Mouse (Mus musculus): ENCODE measurements at regions not wholly inside any gene's neighbourhood (a gene's known extent, or its start where the extent isn't known, plus 50 kb on each side); places are given as distances from the start of the nearest gene placed in this dataset.

DNA sequence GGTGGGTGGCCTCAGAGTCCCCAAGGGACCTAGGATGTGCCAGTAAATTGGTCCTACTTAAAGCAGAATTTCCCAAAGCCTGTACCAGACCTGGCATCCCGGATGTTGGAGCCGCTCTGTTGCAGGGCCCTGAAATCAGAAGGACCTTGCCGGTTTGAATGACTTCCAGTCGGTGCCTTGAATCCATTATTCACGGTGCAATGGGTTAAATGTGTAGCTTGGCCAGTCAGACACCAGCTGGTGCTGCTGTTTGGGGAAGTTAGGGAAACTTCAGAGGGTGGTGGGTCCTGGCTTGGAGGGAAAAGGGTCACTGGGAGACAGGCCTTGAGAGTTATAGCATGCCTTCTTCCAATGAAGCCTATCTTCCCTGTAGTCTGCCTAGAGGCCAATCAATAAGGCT, 135.5 kb upstream of the Tbx3 start:
- DNase-seq, result no peak

DNA sequence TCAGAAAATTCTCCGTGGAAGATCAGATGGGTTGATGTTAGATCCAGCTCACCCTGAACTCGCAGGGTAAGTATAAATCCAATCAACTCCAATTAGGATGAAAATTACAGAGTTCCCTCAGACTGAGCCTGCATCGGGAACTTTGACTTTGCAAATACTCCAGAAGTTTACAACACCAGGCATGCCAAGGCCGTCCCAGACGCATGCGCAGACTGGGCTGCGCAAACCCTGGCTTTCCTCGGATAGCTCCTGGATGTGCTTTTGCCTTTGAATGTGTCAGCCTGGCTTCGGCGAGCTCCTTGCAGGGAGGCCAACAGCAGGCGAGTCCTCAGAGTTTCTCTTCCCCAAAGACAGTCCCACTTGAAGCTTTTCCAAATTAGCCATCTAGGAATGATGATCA, 127.6 kb upstream of the Tbx3 start:
- no peak for DNase-seq

DNA sequence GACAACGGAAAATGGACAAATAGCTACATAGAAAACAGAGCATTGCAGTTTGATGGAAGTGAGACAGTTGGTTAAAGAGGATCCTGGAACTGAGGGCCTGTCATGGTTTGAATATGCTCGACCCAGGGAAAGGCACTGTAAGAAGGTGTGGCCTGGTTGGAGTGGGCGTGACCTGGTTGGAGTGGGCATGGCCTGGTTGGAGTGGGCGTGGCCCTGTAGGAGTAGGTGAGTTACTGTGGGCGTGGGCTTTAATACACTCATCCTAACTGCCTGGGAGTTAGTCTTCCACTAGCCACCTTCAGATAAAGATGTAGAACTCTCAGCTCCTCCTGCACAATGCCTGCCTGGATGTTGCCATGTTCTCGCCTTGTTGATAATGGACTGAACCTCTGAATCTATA, 126.8 kb upstream of the Tbx3 start:
- DNase-seq, result no peak

DNA sequence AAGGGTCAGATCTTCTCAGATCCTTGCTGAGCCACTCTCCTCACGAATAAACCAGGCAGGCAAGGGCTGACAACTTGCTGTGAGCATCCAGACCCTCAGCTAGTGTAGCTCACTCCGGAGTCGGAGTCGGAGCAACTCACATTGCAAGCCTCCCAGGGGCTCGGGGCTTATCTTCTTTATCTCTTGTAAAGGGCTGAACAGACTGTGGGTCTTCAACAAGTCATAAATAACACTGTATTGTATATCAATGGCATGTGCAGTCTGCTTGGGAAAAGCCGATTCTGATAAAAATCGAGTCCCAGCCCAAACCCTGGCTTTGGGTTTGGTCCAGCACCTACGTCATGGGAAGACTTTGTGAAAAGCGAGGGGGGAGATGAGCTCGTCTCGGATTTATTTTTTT, 125.8 kb upstream of the Tbx3 start:
- DNase-seq, result no peak

DNA sequence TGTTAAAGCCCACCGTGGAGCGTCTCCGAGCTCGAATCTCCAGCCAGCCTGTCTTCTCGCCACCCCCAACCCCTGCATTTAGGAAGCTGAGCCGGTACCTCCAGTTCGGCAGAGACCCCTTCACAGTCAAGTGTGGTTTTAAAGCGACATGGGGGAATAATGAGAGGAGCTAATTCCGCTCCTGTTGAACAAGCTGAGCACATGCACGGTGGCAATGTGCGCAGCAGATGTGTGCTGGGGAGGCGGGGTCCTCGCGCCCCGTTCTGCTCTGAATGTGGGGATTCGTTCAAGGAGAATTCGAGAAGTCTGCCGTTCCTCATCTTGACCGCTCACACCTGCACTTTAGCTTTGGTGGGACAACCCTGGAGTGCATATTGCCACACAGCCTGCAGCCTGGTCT, 123.4 kb upstream of the Tbx3 start:
- DNase-seq, result no peak

DNA sequence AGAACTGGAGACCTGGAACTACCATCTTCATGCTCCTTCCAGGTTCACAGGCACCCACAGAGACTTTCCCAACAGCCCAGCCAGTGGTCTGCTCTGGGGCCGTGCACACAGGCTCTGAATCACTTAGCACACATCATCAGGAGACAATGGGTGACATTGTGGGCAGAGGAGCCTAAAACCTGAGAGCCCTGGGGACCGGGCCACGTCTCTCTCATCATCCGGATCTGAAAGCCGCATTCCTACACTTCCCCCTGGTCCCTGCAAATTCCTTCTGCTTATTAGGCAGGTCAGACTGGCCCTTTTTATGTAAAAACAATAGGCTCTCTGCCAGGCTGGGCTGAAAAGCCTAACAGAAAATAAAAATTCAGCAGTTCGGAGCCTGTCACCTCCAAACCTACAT, 119.6 kb upstream of the Tbx3 start:
- DNase-seq, result no peak

DNA sequence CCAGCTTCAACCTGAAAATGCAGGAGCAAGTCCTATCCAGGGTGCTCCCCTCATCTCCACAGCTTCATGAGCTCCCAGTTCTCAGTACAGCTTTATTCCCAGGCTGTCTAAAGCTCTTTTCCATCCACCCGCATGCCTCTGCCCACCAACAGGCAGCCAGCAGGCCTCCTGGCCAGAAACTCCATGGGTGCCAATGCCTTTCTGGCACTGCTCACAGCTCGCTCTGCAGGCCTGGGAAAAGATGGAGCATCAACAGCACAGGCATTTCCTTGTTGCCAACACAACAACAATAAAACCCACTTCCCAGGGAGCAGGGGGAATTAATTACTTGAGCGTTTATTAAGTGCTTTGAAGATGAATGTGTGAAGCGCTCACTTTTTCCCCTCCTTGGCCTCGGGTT, 117.0 kb upstream of the Tbx3 start:
- peak; percentile 6 to 11 for DNase-seq

DNA sequence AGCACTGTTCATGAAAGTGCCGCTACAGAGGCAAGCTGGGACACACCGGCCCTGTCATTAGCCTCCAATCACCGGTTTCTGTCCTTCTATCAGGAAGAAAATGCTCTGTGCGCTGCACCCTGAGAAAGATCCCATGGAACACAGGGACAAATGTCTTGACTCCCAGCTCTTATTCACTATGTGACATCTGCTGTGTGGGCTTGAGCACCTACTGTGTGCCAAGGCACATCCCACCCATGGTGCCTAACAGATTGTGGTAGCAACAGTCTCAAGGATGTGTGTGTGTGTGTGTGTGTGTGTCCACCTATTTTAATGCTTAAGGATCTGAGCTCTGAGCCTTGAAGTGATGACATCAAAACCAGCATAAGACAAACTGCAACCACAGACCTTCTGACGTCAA, 113.4 kb upstream of the Tbx3 start:
- DNase-seq, result no peak

DNA sequence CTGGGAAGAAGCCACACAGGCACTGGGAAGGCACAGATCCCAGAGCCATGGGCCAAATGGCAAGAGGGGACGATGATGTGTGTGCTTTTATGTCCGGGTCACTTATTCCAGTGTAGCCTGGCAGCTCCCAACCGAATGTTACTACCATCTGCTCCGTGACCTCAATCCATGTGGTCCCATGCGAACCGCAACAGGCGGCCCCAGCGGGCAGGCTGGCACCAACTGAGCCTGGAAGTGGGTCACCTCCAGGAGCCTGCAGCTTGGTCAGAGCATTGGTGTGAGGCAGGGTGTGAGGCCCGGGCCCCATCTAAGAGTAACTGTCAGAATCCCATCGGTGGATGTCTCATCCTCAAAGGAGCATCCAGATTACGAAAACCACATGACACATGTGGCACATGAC, 110.8 kb upstream of the Tbx3 start:
- peak; percentile 31 for DNase-seq

DNA sequence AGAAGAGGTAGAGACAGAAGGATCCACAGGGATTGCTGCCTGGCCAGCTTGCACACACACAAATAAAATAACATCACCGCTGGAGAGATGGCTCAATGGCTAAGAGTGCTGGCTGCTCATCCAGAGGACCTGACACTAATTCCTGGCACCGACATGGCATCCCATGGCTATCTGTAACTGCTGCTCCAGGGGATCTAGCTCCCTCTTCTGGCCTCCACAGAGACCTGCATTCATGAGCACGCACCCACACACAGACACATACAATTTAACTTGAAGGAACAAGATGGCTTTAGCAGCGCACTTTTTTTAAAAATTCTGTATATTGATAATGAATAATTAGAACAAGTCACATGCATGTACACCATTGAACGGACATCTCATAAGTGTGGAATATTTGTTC, 110.1 kb upstream of the Tbx3 start:
- no peak for DNase-seq

DNA sequence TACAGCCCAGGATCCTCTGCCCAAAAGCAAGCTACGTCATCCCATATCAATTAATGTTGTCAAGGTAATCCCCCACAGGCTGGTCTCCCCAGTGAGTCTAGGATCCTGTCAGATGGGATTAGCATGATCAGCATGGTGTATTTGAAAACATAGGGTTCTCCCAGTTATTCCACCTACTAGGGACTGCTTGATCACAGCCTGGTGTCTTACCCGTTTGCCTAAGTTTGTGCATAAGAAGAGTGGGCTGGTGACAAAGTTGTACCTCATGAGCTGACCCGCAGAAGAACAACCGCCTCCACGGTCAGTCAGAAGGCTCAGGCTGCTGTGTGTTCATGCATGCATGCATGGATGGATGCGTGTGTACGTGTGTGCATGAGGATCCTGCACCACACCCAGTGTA, 108.9 kb upstream of the Tbx3 start:
- DNase-seq, result no peak

DNA sequence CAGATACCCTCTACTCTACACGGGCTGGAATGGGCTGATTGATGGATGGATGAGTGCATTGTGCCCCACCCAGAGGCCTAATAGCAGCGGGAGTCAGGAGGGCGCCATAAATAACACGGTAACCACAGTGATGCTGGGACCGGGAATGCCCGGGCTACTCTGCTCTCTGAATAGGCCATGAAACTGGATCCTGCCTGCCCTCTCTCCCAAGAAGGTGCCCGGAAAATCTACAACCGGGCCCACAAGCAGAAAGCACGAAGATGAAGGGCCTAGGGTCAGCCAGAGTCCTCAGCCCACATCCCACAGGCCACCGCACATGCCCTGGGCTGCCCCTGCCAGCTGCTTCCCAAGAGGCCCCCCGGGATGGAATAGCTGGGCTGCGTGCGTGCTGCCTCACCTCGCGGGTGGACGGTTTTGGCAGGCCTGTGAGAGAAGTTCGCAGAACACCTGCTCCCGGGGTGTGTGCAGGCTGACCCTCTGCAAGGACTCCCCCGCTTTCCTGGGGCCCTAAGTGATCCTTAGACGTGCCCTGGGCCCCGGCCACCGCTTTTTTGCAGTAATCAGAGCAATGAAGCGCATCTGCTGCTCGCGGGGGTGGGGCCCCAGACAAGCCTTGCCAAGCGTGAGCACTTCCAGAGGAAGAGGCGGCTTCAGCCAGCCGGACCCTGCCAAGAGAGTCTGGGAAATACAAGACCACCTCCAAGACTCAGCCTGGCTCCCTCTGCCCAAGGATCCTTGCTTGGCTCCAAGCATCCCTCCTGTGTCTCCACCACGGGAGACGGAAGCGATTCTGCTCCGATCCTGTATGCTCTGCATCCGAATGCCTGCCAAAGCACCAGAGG, 106.7 kb upstream of the Tbx3 start:
- no peak for DNase-seq

DNA sequence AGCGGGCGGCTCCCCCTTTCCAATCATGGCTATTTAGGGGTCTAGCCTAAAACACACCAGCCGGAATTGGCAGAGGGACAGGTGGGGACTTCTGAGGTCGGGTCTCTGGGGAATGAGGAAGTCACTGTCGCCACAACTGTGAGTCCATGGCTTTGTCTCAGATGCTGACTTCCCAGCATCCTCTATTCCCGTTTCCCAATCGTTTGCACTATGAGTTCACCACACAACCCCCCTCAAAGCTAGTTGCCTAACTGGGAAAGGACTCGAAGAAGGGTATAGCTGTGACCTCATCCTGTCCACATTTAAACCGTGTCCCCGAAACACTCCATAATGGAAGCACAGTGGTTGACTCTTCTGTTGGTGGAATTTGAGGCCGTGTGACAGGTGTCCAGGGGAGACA, 102.8 kb upstream of the Tbx3 start:
- no peak for DNase-seq

DNA sequence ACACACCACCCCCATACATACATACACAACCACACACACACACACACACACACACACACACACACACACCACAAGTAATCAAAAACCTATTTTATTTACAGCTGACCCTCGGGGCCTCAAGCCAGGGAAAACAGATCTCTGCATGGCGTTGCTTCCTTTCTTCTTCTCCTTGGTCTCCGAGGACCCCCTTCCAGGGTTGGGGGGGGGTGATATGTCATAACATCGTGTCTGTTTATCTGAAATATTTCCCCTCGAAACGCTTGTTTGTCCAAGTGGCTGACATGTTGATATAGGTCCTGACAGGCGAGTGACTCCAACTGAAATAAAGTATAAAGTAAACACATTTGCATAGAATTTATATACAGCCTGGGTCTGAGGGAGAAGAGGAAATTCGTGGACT, 100.4 kb upstream of the Tbx3 start:
- DNase-seq, result no peak

DNA sequence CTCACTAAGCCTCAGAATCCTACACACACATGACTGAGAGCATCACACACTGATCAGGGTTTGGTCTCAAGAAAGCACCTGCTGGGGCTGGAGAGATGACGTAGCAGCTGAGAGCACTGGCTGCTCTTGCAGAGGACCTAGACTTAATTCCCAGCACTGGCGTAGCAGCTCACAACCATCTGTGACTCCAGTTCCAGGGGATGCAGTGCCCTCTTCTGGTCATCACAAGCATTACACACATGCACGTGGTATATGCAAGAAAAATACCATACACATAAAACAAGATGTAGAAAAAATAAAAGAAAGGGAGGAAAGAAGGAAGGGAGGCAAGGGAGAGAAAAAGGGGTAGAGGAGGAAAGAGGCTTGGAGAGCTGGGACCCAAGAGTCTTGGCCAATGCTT, 98.8 kb upstream of the Tbx3 start:
- DNase-seq, result no peak

DNA sequence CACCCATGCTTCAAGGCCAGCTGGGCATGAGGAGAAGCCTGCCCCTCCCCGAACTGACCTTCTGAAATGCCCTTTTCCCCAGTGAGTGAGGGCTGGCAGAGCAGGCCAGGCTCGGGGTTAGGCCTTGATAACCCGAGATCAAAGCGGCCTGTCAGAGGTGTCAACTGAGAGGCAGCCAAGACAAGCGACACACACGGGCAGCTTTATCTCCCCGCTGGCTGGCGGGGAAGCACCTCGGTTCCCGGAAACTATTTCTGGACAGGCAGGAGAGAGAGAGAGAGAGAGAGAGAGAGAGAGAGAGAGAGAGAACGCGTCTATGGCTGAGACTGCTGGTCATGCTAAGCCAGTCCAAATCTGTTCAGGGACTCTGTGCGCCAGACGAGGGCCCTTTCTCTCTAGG, 95.3 kb upstream of the Tbx3 start:
- no peak for DNase-seq

DNA sequence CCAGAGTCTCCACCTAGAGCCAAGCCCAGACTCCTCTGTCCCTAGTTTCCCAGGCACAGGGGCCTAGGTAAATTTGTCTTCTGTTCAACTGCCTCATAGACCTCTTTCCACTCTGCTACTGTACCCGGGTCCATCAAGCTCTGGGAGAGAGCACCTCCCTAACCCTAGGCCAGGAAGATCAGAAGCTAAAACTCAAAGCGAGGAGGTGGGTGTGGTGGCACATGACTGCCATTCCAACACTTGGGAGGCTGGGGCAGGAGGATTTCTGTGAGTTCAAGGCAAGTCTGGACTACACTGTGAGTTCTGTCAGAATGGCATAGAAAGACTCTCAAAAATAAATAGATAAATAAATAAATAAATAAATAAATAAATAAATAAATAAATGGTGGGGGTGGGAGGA, 91.2 kb upstream of the Tbx3 start:
- DNase-seq, result no peak

DNA sequence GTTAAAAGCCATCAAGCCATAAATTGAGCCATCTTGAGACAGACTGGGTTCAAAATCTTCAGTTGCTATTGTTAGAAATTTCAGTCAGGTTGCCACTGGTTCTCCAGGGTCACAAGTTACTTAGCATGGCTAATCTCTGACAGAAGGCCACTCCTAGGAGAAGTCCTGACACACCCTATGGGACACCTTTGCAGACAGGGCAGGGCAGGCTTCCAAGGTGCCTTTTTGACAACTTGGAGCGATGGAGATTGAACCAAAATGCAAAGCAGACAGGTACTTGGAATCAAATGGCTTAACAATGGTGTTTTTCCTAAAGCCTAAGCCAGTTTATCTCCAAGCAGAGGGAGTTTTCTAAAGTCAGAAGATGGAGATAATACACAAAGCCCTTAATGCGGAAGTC, 90.7 kb upstream of the Tbx3 start:
- DNase-seq, result no peak

DNA sequence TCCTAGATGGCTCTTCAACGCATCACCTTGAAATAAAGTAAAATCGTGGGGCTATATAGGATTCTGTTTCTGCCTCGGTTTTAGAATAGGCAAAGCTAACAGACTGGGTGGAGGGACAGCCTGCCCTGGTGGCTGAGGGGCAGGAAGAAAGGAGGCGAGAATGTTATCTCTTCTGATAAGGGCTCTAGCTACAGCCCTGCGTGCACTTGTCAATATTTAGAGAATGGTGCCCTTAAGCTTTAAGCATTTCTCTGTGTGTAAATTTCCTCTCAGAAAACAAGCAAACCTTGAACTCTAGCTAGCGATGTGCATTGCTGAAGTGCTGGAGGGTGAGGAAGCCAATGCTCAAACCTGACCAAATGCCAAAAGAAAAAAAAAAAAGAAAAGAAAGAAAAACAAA, 90.1 kb upstream of the Tbx3 start:
- DNase-seq, result no peak

DNA sequence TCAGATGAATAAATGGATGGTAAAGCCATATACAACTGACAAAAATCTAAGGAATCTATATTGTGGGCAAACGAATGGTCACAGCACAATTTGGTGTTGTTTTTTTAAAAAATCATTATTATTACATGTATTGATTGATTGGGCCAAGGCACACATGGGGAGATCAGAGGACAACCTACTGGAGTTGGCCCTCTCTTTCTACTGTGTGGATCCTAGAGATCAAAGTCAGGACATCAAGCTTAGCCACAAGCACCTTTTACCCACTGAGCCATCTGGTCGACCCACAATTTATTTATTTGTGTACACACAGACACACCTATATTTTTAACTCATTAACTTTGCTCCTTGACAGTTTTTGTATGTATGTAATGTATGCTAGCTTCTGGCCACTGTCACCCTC, 89.7 kb upstream of the Tbx3 start:
- DNase-seq, result no peak

DNA sequence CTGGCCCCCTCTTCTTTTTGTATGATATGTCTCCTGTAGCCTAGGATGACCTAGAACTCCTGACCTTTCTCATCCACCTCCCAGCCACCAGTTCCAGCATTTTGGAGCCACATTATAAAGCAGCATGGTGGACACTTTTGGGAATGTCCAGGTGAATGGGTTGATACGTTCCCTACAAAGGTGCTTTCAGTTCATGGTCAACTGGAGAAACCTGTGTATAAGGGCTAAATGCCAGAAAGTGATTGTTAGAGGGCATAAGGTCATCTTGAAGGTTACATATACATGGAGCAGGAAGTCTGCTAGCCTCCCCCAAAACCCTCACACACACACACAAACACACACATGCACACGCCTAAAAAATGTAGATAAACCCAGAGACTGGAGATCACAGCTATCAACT, 86.1 kb upstream of the Tbx3 start:
- no peak for DNase-seq

DNA sequence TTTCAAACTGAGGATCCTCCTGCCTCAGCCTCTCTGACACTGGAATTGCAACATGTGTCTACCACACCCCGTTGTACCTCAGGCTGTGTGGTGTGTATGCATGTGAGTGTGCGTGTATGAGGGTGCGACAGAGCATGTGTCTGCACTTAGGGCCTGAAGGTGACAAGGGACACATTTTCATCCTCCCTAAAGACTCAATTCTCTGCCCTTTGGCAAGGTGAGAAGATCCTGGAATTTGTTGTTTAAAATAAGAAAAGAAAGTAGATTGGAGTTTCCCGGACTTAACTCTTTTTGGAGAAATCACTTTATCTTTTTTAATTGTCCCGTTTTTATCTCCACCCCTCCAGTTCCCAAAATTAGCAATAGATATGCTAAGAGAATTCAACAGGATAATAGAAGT, 85.6 kb upstream of the Tbx3 start:
- no peak for DNase-seq

DNA sequence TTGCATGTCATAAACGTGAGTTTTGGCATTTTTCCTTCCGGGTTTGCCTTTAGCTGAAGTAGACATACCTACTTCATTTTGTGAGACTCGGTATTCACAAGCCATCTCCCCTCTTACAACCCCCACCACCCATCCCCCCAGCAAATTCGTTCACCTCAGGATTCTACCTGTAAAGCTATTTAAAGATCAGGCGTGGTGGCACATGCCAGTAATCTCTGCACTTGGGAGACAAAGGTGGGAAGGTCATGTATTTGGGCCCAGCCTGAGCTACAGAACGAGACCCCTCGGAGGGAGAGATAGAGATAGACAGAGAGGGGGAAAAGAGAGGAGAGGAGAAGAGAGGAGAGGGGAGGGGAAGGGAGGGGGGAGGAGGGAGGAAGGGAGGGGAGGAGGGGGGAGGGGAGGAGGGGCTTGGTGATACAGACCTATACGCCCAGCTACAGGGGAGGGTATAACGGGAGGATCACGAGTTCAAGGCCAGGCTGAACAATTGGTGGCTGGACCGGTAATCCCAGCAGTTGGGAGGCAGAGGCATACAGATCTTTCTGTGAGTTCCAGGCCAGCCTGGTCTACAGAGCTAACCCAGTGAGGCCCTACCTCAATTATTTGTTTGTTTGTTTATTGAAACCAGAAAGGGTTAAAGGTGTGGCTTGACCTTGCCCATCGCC, 83.9 kb upstream of the Tbx3 start:
- DNase-seq, result no peak

DNA sequence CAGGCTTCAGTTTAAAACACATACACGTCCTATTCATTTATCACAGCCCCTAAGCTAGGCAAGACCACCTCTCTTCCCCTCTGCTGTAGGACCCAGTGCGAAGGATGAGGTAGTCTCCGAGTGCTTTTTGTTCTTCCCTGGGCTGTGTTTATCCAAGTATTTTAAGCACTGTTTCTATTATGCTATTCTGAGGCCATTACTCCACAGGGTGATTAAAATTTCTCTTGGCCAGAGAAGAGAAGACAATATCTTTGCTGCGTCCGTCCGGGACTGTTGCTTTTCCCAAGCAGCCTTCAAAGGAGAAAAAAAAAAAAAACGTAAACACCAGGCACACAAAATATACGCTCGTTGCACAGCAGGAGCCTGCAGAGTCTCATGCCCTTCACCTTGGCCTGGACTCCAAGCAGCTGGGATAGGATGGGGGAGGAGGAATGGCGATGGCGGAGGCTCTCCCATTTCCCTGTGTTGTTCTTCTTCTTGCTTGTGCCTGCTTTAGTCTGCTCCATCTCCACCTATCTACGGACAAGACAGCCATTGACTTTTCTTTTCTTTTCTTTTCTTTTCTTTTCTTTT, 83.1 kb upstream of the Tbx3 start:
- no peak for DNase-seq
